Mouse (Mus musculus) left cerebral cortex, postnatal 10 days (tissue): ENCODE results near the gene Sirt2. TPM values are rescaled to one million over a fixed set of nuclear protein-coding genes. Genes with fewer than 3 reads are reported as not detected.

ENCODE experiments used
- DNase-seq, 2 experiments: peaks; one replicate each; pipeline ENCODE4 v3.0.0; 2021 to 2022; ENCODE audit warnings: low spot score in 2 of 2, mixed read lengths in 1 of 2; ENCODE audit errors: extremely low spot score in 1 of 2
- intact Hi-C: fragments of 180-260 bp; cut with DNase I; formaldehyde crosslinking; loops from one replicate; pipeline ENCODE4 v1.15.1; 2025
- total RNA-seq, 2 experiments: library from RNA; stranded (reverse); gene quantifications; 2 replicates each; pipeline ENCODE4 v1.2.3; 2021

Sirt2 gene
- total RNA-seq, 2 experiments from 2014 or later: 131 to 154 TPM

DNA sequence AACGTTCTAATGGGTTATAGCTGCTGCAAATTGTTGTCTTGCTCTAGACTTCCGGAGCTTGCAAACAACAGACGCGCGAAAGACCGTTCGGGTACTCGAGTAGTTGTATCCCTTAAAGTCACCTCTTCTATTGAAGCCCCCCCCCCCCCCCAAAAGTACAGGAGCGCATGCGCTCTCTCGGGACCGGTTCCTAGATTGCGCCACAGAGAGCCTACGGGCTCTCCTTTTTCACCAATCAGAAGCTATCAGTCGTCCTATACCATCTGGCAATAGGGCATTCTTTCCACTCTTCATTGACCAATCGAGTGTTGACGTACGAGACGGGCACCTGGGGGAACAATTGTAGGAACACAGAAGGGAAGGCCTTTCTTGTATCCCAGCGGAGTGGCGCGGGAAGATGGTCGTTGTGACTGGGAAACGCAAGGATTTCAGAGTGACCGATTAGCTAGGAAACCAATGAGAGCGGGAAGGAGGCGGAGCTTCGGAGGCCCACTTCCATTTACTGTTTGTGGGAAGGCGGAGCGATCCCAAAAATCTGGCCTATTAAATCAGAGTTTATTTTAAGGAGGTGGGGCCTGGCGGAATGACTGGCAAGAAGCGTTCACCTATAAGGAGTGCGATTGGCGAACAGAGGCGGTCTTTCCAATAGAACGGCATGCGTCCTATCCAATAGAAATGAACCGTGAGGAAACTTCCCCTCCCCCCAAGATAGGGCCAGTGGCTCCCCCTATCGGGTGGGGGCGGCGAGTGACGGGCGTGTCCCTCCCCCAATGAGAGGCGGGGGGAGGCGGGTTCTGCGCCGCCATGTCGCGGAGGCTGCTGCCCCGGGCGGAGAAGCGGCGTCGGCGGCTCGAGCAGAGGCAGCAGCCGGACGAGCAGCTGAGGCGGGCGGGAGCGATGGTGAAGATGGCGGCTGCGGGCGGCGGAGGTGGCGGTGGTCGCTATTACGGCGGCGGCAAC is 43.9 kb downstream of the Sirt2 start:
- DNase-seq: peak; percentile 98 to 99
- intact Hi-C loops: no loop called here

GRCm38 (mm10) chr7:28811228-28811627 is 44.7 kb downstream of the Sirt2 start:
- intact Hi-C loops: no loop called here
- DNase-seq: peak; percentile 87 to 98

DNA sequence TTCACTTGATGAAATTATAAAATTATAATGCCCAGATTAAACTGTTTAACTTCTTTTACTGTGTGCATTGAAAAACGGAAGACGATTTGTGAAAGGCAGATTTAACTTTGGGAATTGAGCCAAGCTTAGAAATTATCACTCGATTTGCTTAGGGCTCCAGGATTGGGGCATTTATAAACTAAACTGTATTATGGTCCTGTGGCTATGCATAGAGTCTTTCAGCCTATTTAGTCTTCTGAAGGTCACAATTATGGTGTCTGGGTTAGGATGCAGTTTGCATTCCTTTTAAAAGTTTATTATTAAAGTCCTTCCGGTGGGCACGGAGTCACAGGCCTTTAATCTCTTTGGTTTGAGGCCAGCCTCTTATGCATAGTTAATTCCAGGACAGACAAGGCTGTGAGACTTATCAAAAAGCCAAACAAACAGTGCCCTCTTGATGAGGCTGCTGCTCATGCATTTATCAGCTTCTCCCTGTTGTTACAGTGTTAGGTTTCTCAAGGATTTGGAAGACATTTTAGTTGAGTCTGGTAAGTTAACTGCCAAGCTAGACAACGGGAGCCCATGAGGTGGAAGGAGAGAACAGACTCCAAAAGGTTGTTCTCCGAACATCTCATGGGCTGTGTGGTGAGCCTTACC is 45.2 kb downstream of the Sirt2 start:
- intact Hi-C loops: no loop called here
- no peak for DNase-seq

DNA sequence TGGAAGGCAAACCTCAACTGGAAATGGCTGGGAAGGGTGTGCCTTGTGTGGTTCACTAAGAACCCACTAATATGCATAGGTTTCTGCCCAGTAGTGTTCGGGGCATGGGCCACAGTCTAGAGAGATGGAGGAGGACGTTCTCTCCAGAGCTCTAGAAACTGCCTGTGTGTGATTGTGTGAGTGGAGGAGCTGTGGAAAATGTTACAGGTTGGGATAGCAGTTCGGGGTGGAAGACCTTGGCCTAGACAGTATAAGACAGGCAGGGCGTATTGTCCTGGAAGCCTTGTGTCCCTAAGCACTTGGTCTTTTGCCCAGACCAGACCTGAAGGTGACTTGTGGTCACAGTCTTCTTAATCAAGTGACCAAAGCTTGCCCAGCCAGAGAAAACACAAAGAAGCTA is 45.9 kb downstream of the Sirt2 start:
- no peak for DNase-seq
- intact Hi-C loops: no loop called here

DNA sequence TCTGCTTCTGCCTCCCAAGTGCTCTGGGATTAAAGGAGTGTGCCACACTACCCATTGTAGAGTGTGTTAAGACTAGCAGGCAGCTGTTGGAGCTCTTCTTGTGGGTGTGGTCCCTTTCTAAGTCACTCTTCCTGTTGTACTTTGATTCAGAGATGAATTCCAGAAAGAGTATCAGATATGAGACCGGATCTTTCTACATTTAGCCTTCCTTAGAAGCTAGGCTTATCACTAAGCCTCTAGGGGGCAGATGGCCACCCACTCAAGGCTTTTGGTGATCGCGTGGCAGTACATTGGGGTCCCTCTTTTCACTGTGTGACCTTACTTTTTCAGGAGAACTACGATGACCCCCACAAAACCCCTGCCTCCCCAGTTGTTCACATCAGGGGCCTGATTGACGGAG is 46.4 kb downstream of the Sirt2 start:
- intact Hi-C loops: no loop called here

GRCm38 (mm10) chr7:28814306-28815034 is 47.9 kb downstream of the Sirt2 start:
- intact Hi-C loops: no loop called here
- DNase-seq: no peak

More for the DNA sequence above, 46.4 kb downstream of the Sirt2 start:
- DNase-seq: no peak

- no peak for DNase-seq
- intact Hi-C loops: no loop called here
Measured at GRCm38 (mm10) chr7:28815230-28815629, 48.7 kb downstream of the Sirt2 start.

- no peak for DNase-seq
- intact Hi-C loops: no loop called here
Measured at GRCm38 (mm10) chr7:28816201-28816600, 49.7 kb downstream of the Sirt2 start.

GRCm38 (mm10) chr7:28816920-28817319 is 50.4 kb downstream of the Sirt2 start:
- intact Hi-C loops: no loop called here
- no peak for DNase-seq

DNA sequence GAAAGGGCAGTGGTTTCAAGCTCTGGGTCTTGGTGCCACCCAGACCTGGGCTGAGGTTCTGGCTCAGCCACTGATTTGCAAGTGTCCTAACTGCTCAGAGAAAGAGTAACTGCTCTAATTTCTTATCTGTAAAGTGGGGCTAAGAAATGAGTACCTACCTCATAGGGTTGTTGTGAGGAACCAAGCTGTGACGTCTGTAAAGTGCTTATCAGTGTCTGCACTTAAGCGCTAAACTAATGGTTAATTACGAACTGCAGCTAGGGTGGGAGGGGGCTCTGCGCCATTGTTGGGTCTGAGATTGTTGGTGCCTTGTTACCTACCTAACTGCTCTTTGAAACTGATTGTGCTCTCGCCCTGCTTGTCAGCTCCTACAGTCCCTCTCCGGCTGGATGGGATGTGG is 51.0 kb downstream of the Sirt2 start:
- intact Hi-C loops: no loop called here

DNA sequence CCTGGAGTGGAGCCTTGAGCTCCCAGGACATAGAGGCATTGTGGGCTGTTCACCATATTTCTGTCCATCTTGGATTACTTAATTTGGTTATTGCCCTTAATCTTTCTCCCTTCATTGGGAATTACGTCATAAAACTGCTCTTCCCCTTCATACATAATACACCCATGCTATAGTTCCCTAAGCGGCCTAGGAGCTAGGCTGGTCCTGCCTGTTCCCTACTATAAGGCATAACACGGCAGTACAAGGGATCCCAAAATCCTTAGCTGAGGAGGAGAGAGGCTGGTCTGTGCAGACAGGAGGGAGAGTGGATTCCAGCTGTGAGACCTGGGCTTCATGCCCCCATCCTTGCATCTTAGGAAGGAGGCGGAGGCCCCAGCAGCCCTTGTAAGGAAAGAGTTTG is 51.4 kb downstream of the Sirt2 start:
- intact Hi-C loops: no loop called here
- no peak for DNase-seq

More for the DNA sequence above, 51.0 kb downstream of the Sirt2 start:
- no peak for DNase-seq

DNA sequence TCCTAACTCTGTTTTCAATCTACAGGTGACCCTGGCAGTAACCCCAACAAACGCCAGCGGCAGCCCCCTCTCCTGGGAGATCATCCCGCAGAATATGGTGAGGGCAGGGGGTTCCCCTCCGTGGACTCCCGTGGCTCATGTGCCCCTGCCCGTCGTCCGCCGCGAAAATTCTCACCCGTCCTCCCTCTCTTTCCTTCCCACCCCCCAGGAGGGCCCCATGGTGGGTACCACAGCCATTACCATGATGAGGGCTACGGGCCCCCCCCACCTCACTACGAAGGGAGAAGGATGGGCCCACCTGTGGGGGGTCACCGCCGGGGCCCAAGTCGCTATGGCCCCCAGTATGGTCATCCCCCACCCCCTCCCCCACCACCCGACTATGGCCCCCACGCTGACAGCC is 51.9 kb downstream of the Sirt2 start:
- DNase-seq: no peak
- intact Hi-C loops: no loop called here

DNA sequence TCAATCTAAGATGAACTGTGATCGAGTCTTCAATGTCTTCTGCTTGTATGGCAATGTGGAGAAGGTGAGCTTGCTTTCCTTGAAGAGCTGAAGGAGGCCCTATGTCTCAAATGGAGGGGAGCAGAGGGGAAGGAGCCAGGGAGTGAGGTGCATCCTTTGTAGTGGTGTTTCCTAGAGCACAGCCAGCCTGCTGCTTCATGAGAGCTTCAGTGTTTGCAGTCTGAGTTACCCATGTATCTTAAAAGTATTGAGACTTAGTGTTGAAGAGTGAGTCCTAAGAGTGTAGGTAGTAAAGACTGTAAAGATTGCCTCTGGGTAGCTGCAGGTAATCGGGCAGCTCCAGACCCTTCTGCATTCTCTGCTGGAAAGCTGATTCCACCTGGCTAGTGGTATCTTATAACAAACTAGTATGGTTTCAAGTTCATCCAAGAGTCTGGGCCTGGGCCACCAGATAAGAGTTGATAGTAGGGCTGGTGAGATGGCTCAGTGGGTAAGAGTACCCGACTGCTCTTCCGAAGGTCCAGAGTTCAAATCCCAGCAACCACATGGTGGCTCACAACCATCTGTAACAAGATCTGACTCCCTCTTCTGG is 52.4 kb downstream of the Sirt2 start:
- no peak for DNase-seq
- intact Hi-C loops: no loop called here

DNA sequence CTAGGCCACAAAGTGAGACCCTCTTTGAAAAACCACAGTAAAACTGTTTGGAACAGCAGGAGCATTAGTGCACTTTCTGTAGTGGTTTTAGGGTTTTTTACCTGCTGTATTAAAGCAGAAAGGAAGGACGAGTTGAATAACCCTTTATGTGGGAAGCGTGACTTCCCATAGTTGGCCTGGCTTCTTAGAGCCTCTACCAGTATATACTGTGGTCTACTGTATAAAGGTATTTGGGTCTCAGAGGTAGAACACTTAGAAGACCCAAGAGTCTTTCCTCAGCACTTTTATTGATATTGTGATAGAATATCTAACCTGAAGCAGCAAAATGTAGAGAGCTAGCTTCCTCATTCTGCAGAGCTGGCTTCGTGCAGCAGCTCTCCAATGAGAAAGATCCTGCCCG is 53.0 kb downstream of the Sirt2 start:
- intact Hi-C loops: no loop called here
- no peak for DNase-seq

DNA sequence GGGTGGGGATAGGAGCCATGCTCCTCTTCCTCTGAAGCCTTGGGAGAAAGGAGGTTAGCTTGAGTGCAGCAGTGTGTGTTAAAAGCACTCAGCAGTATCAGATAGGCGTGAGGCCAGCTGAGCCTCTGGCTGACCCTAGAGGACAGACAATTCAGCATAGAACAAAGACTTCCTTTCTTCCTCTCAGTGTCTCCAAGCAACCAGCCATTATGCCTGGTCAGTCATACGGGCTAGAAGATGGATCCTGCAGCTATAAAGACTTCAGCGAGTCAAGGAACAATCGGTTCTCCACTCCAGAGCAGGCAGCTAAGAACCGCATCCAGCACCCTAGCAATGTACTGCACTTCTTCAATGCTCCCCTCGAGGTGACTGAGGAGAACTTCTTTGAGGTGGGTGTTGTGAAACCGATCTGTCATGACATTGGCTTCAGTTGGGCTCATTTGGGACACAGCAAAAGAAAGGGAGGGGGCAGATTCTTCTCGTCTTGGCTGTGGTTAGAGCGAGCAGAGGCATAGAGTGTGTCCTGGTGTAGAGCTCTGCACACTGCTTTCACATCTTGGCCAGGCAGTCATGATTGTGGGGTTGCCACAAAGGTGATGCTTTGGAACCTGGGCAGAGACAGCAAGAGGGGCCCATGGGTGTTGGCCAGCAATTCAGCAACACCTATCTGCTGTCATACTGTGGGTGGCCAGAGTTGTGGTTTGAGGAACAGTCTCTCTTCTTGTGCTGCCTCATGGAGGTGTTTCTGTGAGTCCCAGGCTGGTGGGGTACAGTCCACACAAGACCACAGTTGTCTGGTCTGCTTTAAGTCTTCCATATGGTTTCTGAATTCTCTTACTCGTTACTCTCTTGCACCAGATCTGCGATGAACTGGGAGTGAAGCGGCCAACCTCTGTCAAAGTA is 54.1 kb downstream of the Sirt2 start:
- intact Hi-C loops: no loop called here
- no peak for DNase-seq

GRCm38 (mm10) chr7:28821261-28821831 is 54.8 kb downstream of the Sirt2 start:
- DNase-seq: peak in 1 of 2 experiments; percentile 71
- intact Hi-C loops: no loop called here

DNA sequence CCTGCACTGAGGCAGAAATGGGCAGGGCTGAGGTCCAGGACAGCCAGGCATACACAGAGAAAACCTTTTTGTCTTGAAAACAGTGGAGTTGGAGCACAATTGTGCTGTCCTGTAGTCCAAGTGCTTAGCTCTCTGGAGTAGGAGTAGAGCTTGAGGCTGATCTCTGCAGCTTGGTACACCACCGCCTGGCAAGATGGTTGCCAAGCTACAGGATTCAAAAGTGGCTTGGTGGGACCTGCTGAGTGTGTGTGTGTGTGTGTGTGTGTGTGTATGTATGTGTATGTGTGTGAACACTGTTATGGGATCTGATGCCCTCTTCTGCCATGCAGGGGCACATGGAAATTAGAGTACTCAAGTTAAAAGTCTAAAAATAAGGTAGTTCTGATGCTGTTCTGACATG is 56.0 kb downstream of the Sirt2 start:
- intact Hi-C loops: no loop called here
- no peak for DNase-seq
